Mouse (Mus musculus) left cerebral cortex, adult 9 months (tissue): Measurements from ENCODE around the gene Parp2.
A peak's percentile ranks its signal among the peaks of the same experiment; 100 is the strongest.
"Not testable (repeated sequence)": the region's sequence is repeated elsewhere in the genome, so short reads cannot be mapped to it uniquely, and the experiment has no call there.

ENCODE experiments used
- DNase-seq, 2 experiments: peaks; one replicate each; pipeline ENCODE4 v3.0.0; 2022; ENCODE audit warnings: low spot score in 2 of 2

The Parp2 gene

DNA sequence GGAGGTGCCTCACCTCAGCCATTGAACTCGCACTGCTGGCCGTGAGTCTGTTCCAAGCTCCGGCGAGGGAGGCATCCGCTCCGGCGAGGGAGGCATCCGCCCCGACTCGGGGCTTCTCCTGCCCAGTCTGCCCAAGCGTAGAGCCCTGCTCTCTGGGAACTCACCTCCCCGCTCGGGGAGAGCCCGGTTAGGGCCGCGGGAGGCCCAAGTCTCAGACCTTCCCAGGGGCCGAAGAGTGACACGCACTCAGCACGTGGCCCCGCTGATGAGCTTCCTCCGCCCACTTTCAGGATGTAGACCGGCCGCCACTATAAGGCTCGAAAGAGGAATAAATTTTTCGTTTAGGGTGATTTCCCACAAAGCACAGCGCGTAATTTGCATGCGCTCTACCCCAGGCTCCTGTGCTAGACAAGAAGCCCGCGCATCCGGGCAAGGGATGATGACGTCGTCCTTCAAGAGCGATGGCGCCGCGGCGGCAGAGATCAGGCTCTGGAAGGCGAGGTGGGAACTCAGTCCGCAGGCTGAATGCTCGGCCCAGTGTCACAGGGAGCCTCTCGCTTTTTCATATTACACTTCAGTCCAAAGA lies at the start of gene Parp2, which contains the start of gene Ccnb1ip1:
Gene Parp2 (plus strand): TSS at position 355 of the 586 bp plus-strand sequence.
Gene Ccnb1ip1 (minus strand): TSS at position 246 of the 586 bp plus-strand sequence.
- peak; percentile 96 to 100 for DNase-seq

DNA sequence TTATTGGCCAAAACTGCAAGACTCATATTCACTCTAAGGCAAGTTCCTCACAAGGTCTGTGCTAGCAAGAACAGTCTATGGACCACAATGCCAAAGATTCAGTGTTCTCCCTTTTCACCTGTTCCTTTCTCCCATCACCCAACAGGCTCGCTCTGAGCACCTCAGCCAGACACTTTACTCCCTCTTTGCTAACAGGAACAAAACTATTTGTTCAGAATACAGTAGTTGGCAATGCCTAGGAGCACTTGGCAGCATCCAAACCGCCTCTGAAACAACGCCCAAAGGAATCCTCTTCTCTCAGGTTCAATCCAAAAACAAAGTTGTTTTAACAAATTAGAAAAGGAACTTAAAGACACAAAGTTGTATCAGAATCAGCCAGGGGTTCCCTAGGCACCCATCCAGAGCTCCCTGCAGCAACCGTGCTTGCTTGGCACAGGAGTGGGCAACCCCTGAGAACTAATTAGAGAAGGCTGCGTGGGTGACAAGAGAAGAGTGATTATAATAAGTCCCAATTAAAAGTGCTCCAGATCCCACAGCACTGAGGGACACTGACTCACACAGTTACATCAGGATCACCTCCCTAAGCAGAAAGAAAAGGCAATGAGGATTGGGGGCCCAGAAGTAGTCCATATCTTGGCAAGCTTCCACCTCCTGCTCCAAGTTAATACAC lies 49.1 kb upstream of the Parp2 start:
- DNase-seq: peak; percentile 28 to 51

DNA sequence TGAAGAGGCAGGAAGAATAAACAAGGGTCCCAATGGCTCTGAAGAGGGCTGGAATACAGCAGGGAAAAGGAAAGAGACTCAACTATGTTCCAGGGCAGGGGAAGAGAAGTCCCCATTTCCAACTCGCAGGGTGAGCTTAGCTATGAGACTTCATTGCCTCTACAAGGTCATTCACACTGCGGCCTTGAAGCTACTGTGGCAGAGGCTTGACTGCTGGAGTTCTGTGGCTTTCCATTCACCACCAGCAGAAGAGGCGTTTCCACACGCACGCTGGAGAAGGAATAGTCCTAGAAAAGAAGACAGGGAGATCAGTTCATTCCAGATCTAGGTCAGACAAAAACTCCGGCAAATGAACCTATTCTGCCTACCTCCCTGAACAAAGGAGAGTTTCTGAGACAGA lies 41.9 kb upstream of the Parp2 start:
- no peak for DNase-seq

GRCm38 (mm10) chr14:50771342-50771741 lies 36.3 kb upstream of the Parp2 start:
- no peak for DNase-seq

DNA sequence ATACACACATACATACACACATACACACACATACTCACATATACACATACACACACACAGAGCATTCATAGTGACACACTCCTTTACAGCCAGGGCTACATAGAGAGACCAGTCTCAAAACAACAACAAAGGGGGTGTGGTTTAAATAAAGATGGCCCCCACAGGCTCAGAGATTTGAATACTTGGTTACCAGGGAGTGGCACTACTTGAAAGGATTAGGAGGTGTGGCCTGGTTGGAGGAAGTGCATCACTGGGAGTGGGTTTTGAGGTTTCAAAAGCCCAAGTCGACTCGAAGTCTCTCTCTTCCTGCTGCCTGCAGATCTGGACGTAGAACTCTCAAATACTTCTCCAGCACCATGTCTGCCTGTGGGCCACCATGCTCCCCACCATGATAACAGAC lies 25.5 kb upstream of the Parp2 start:
- DNase-seq: no peak

DNA sequence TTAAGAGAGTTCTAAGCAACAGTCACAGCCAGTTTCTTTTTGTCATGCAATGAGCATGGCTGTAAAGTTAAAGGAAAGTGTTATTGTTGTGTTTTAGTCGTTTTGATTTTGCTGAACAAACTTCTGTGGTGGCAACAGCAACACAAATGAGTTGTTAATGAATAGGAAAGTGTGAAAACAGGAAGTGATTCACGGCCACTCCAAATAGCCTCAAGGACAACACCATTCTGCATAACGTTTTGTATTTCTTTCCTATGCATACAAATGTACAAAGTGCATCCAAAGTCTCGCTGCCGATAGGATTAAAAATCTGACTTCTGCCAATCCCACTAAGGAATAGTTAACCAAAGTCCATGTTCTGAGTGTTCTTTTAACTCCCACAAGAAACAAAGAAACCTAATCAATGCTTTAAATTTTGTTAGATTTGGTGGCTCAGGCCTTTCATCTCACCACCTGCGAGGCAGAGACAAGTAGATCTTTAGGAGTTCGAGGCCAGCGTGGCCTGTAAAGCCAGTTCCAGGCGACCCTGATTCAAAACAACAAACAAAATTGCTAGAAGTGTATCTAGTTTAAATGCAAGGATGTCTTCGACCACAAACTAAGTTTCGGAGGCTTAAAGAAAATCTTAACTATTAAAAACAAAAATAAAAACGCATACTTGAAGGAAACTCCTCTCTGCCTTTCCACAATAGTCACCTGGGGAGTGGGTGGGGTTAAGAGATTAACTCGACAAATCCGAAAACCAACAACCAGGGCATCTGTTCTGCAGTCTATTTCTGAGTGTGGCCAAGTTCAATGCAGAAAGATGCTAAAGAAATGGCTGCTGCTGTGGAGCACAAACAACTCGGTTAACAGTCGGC lies 23.0 kb upstream of the Parp2 start:
- no peak for DNase-seq

- DNase-seq: peak; percentile 53 to 92
These were observed 22.4 kb upstream of the Parp2 start, which contains the start of gene Ttc5 for GRCm38 (mm10) chr14:50785251-50785637. TSS of gene Ttc5 (minus strand) at chr14:50785519.

- no peak for DNase-seq
These were observed 19.5 kb upstream of the Parp2 start for GRCm38 (mm10) chr14:50788157-50788556.

- DNase-seq: no peak
These were observed 12.2 kb upstream of the Parp2 start for GRCm38 (mm10) chr14:50795261-50795935.

GRCm38 (mm10) chr14:50795965-50796364 lies 11.7 kb upstream of the Parp2 start:
- no peak for DNase-seq

DNA sequence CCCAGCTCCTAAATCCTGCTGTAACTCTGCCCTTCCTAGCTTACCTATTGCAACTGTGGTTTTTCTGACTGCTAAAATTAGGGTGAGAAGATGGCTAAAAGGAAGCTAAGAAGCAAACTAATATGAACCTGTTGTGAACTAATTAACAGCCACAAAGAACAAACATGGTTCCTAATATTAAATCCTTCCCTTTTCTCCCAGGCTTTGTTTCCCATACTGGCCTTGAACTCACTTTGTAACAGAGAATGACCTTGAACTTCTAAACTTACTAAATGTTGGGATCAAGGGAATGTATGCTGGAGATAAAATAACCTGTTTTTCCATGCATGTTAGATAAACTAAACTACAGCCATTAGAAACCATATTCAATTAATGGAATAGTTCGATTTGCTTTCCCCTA lies 11.2 kb upstream of the Parp2 start:
- no peak for DNase-seq

GRCm38 (mm10) chr14:50798512-50798911 lies 9.1 kb upstream of the Parp2 start:
- no peak for DNase-seq

DNA sequence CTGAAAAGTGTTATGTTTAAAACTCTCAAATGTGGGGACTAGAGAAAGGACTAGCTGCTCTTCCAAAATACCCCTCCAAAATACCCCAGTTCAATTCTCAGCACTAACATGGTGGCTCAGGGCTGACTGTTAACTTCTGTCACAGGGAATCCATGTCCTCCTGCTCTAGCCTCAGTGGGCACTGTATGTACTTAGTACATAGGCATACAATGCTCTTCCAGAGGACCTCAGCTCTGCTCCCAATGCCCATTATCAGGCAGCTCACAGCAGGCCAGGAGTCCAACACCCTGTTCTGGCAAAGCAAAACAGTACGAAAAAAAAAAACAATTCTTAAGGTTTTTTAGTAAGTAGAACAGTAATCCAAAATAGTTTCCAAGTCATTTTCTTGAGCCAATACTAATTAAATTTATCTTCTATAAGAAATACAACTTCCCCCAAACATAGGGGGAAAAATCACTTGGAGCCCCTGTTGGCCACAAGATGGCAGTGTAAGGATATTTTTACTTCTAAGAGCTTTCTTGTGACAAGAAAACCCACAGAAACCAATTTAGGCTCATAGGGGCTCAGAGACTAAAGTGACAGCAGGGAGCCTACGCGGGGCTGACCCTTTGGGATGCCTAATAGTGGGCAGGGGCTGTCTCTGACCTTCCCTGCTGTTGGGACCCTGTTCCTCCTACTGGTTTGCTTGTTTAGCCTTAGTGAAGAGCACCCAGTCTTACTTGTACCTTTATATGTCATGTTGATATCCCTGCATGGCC lies 8.0 kb upstream of the Parp2 start:
- peak in 1 of 2 experiments; percentile 53 for DNase-seq

- DNase-seq: no peak
These were observed 5.2 kb upstream of the Parp2 start for GRCm38 (mm10) chr14:50802441-50802840.

GRCm38 (mm10) chr14:50802843-50803562 lies 4.6 kb upstream of the Parp2 start:
- DNase-seq: no peak

GRCm38 (mm10) chr14:50804683-50805082 lies 3.0 kb upstream of the Parp2 start:
- DNase-seq: no peak

DNA sequence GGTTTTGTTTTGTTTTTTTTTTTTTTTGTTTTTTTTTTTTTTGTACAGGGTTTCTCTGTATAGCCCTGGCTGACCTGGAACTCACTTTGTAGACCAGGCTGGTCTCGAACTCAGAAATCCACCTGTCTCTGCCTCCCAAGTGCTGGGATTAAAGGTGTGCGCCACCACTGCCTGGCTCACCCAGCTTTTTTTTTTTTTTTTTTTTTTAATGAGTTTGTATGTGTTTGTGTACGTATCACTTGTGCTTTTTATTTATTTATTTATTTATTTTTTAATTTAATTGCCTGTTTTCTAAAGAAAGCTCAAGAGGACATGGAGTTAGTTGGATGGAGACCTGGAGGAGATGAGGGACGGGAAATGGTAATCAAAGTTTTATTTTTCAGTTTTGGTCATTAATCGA lies 1.2 kb upstream of the Parp2 start:
- DNase-seq: not testable (repeated sequence)

GRCm38 (mm10) chr14:50813060-50813459 lies 5.4 kb downstream of the Parp2 start:
- DNase-seq: no peak

DNA sequence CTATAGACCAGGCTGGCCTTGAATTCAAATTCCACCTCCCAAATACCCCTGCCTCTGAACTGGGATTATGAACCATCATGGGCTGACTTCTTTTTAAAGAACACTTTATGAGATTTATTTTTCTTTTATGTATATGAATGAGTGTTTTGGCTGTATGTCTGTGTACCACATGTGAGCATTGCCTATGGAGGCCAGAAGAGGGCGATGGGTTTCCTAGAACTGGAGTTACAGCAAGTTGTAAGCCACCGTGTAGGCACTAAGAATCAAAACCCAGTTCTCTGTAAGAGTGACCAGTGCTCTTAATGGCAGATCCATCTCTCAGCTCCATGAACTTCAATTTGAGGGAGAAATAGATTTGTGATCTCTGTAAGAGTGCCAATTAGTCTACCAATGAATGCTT lies 15.6 kb downstream of the Parp2 start:
- no peak for DNase-seq

DNA sequence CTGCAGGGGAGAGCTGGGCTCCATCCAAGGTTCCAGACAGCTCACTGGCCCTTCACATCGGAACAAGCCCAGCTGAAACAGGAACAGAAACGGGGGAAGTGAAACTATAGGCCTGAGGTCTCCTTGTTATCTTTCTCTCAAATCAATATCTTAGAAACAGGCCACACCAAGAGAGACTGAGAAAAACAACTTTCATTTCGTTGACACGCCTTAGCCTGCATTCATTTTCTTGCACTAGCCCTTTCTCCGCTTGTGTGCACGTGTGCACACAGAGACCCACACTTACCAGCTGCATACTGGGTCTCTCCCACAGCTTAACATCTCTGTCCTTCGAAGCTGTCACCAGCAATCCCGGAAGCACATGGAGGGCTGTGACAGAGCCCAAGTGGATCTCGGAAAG lies 16.6 kb downstream of the Parp2 start:
- no peak for DNase-seq

DNA sequence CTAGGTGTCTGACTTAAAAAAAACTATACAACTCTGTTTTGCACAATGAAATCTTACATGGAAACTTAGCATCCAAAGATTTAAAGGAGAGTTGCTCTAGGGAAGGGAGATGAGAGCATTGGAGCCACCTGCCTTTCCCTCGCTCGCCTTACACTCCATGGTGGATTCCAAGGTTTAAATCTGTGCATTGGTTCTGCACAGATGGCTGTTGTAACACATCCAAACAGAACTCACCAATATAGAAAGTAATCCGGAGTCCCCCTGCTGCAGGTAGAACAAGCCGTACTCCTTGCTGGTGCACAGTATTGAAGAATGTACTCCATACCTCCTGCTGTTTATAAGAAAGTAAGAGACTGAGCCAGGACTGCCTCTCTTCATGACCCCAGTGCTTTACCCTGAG lies 18.9 kb downstream of the Parp2 start:
- DNase-seq: peak in 1 of 2 experiments; percentile 44
